Mouse (Mus musculus) kidney, postnatal 14 days (tissue): ENCODE data around the gene Elp5.
"Not testable (repeated sequence)": the region's sequence is repeated elsewhere in the genome, so short reads cannot be mapped to it uniquely, and the experiment has no call there.

Source experiments
- DNase-seq: peaks from one replicate; pipeline ENCODE4 v3.0.0; 2022; ENCODE audit warnings: mixed read lengths

The Elp5 gene

DNA sequence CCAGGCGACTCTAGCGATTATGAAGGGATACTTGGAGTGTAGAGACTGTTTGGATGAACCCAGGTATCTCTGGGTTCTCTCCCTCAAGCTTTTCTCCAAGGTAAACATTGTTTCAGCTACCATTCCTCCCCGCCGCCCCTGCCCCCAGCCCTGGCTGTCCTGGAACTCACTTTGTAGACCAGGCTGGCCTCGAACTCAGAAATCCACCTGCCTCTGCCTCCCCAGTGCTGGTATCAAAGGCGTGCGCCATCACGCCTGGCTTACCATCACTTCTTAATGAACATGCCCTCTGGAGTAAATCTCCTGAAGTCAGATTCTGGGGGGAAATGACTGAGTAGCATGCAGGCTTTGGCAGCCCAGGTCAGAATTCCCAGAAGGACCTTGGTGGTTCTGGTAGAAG is at the start of gene Elp5:
Elp5 (minus strand) TSS at position 293 of the 400 bp plus-strand sequence.
- no peak for DNase-seq

DNA sequence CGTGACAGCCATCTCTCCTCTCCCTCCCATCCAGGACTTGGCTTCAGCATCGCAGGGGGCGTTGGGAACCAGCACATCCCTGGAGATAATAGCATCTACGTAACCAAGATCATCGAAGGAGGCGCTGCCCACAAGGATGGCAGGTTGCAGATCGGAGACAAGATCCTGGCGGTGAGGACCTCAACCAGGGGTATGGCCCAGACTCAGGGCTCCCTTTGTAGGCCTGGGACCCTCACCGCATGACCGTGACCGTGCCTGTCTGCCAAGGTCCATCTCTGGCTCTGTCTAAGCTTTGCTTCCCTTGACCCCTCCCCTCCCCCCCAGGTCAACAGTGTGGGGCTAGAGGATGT is 49.0 kb upstream of the Elp5 start:
- no peak for DNase-seq

DNA sequence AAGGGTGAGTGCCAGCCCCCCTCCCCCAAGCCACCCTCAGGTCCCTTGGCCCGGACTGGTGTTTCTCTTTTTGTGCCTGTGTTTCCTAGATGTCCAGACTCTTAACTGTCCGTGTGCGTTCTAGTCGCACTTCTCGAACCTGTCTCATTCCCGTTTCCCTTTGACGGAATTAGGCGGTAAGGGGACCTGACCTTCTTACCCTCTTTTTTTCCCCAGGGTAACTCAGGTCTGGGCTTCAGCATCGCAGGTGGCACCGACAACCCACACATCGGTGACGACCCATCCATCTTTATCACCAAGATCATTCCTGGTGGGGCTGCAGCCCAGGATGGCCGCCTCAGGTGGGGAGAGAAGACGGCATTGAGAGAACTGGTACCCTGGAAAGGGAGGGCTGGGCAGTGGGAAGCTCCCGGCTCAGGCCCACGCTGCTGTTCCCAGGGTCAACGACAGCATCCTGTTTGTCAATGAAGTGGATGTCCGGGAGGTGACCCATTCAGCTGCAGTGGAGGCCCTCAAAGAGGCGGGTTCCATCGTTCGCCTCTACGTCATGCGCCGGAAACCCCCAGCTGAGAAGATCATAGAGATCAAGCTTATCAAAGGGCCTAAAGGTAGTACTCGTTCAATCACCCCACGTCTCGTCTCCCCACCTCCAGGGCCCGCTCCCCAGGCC is 48.5 kb upstream of the Elp5 start:
- DNase-seq, result no peak

DNA sequence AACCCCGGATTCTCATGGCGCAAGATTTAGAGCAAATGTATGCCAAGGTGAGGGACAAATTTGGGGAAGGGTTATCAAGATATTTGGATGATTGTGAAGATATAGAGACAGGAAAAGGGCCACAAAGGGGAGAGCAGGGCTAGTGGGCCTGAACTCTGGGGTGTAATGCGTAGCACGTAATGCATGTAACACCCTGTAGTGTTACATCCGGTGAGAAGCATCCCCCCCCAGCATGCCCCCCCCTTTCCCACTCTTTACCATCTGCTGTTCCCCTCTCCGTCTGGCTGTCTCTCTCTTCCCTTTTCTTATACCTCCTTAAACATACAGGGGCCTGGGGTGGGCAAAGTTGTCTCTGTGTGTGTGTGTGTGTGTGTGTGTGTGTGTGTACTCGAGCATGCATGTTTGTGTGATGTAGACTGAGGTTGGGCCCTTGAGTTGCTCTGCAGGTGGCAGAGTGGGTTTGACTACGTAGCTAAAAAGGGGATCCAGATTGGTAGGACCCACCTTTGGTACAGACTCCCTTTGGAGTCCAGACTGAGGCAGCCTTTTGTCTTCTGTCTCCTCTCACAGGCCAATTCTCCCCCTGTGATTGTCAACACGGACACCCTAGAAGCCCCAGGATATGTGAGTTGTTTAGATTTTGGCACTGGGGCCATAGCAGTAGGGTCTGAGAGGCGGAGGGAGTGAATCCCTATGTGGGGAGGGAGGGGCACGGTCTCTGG is 47.7 kb upstream of the Elp5 start:
- no peak for DNase-seq

DNA sequence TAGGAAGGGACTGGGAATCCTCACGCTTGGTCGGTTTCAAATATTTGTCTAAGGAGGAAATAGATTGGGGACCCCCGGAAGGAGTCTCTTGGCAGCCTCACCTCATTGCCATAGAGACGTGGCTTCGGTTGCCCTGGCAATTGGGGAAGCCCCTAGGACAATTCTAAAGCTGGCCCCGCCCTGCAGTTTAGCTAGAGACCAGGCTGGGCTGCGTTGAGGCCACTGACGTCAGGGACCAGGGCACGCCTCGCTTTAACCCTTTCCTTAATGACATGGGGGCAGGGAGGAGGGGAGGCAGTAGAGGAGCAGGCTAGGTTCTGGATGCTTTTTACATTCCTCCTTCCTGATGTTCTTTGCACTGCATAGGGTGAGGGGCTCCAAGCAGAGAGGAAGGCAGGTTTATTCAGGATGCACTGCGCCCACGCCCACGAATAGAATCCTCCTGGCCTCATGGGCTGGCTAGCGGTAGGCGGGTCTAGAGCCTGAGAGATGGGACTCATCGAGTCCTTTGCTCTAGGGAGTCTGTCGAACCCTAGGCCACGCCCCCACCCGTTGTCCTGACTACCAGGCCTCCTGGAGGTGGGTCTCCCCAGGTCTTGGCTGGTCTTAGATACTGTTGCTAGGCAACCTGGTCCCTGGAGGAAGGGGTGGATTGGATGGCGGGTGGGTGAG is 46.9 kb upstream of the Elp5 start:
- DNase-seq, result peak; percentile 65

DNA sequence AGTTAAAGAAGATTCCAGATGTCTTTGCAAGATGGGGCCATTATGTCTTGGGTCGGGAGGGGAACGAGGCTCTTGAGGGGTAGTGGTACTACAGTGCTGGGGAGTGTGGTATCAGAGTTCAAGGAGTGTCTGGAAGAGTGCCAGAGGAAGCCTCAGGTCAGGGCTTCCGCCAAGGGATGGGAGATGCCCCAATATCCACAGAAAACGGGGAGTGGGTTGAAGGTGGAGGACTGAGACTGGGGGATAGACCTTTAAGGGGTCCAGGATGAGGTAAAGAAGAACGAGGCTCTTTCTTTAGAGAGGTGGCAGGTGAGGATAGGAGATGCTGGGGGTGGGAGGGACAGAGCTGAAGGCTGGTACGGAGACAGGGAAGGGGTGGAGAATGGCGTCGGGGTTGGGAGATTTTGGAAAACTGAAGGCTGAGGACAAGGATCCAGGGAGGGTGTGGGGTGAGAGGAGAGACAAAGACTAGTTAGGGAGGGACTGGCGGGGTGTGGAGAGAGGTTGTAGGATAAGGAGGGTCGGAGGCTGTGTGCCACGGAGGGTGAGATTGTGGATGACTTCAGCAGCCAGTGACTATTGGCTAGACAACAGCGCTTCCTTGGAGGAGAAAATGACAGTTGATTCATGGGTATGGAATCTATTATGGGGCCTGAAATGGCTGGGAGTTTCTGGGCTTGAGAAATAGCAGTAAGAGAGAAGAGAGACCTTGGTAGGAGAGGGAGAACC is 46.2 kb upstream of the Elp5 start:
- DNase-seq, result no peak

DNA sequence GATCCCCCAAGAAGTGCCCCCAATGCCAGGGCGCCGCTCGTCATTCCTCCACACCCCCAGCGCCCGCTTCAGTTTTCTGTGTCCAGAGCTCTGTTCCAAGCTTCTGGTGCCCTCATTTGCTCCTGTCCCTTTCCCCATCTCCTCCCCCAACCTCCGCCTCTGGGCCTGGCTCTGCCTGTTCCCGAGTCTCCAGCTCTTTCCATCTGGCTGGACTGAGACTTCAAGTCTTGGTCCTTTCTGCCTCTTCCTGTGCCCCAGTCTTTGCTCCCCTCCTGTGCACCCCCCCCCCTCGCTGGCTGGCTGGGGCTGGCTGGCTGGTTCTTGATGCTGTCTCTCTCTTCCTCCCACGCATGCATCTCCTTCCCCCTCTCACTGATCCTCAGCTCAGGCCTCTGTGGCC is 45.1 kb upstream of the Elp5 start:
- no peak for DNase-seq

DNA sequence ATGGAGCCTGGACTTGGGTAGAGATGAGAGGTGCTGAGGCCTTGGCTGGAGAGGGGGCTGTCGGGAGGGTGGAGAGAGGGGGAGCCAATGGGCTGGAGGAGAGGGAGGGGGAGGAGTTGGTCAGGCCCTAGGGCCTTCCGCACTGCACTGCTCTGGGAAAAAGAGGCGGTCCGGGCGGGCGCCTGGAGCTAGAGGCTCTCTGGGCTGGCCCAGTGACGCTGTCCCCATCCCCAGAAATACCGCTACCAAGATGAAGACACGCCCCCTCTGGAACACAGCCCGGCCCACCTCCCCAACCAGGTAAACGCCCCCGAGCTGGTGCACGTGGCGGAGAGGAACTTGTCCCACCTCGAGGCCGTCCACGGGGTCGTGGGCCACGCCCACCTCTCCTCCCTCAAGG is 44.4 kb upstream of the Elp5 start:
- DNase-seq, result peak; percentile 65

DNA sequence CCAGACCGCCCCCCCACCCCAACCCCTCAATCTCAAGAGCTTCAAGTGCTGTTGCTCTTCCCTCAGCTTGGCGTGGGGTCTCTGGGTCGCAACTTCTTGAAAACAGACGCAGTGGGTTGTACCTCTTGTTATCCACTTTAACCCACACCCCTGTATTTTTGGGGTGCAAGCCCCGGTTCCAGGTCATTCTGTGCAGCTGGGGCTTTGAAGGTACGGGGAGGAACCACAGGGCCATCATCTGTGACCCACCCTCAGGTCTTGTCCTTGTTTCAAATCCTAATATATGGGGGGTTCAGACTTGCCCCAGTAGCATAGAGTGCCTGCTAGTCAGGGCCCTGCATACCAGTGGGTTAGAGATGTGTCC is 41.8 kb upstream of the Elp5 start:
- DNase-seq, result no peak

DNA sequence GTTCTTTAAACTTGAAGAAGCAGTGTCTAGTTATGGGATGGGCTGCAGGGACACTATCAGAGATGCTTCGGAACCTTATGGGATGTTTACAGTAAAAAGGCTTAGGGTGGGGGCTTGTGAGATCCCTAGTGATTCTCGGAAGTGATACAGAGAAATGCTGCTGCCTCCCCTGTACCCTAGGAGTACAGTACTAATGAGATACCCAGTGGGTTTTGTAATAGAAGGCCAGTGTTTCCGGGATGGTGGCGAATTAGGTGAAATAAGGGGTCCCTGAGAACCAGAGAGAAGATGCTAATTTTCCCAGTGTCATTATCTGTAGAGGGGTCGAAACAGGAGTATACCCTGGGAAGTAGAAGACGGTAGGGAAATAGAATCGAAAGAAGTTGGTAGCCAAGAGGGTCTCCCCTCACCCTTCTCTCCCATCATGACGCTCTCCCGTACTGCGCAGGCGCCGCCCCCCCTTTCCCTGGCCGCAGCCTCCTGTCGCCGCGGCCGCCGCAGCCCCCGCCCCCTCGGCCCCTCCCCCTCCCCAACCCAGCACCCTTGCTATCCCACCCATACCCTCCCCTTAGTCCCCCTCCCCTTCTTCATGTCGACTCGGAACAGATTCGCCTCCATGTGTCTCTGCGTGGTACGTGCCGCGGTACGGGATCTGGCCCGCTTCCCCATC is 41.3 kb upstream of the Elp5 start:
- DNase-seq, result no peak

DNA sequence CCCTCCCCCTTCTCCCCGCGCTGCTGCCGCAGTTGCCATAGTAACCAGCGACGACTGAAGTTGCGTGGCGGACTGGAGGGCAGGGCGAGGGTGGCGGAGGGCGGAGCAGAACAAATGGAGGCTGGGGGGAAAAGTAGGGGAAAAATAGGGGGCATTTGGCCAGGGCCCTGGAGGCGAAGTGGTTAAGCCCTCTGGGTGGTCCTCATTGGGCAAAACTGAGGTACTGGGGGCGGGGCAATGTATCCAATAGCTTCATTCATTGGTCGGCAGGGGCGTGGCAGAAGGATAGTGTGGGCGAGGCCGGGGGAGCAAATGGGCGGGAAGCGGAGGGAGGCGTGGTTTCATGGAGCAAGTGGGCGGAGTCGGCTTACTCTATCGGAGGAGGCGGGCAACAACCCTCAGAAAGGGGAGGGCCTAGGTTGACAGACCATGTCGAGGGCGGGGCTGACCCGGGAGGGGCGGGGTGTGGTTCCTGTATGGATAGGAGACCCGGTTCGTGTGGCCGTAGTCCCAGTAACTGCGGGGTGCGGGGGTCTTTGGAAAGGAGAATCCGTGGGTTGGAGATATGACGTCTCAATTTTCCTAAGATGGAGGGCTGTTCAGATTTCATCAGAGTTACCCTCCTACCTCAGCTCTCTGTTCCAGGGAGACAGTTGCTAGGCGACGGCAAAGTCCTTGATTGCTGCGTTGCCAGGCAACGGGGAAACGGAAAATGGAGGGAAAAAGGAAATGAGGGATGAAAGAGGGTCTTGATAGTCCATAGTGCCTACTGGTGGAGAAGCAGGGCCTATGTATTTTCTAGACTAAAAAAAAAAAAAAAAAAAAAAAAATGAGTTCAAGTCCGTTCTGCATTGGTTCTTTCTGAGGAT is 39.2 kb upstream of the Elp5 start:
- DNase-seq, result peak; percentile 97

DNA sequence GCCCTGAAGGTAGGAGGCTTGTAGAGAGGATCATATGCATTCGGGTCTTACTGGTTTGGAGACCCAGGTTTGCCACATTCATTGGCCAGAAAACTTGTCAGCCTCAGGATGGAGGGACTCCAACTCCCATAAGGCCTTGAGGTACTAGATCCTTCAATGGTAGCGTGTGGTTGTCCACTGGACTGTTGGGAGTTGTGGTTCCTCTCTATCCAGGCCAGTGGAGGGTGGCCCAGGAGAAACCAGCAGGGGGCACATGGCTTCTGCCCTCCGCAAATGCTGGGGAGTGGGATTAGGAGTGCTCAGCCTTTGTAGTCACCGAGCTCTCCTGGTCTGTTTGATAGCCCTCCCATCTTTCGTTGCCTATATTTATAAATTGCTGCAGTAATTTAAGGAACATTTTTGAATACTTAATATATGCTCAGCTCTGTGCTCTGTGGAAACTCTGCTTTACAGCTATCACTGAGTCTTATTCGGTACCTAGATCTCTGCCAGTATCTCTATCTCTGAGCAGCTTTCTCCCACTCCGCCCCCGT is 38.5 kb upstream of the Elp5 start:
- peak; percentile 84 for DNase-seq

DNA sequence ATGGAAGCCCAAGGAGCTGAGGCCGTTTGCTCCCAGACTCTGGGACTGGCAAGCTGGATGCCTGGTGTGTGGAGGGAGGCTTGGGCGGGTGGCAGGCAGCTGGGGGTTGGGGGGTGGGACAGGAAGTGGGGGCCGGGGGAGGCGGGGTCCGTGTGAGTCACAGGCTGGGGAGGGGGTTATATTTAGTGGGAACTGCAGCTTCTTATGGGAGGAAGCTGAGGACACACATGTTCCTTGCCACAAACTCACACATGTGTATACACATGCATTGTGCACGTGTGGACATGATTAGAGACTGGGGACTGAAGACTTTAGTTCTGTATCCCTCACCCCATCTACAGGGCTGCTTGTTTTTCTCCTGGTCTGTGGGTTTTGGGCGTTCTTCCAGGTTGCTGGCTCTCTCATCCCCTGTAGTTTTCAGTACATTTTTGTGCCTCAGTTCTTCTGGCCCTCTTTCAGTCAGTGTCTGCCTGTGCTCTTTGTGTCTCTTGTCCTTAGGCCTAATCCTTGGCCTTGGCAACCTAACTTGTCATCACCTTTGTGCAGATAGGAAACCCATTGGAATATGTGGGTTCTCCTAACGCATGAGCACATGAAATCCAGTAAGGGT is 37.8 kb upstream of the Elp5 start:
- no peak for DNase-seq

DNA sequence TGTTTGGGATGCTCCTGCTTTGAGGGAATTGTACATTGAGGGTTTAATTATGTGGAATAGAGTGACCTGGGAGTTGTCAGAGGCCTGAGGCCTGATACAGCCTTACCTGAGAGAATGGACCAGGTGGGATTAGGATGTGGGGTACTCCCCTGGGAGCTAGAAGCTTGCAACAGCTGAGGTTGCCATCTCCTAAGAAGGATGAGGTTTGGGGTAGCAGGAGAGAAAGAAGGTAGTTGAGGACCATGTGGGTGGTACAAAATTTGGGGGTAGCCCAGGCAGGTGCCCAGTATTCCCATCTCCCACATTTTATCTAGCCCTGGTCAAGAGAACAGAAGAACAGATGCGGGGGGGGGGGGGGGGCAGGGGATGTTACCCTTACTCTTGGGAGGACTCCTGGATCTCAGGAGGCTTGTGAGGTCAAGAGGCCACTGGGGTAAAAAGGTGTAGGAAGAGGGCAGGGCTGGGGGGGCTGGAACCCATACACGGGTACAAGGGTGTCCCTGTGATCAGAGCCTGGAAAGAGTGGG is 37.2 kb upstream of the Elp5 start:
- no peak for DNase-seq

DNA sequence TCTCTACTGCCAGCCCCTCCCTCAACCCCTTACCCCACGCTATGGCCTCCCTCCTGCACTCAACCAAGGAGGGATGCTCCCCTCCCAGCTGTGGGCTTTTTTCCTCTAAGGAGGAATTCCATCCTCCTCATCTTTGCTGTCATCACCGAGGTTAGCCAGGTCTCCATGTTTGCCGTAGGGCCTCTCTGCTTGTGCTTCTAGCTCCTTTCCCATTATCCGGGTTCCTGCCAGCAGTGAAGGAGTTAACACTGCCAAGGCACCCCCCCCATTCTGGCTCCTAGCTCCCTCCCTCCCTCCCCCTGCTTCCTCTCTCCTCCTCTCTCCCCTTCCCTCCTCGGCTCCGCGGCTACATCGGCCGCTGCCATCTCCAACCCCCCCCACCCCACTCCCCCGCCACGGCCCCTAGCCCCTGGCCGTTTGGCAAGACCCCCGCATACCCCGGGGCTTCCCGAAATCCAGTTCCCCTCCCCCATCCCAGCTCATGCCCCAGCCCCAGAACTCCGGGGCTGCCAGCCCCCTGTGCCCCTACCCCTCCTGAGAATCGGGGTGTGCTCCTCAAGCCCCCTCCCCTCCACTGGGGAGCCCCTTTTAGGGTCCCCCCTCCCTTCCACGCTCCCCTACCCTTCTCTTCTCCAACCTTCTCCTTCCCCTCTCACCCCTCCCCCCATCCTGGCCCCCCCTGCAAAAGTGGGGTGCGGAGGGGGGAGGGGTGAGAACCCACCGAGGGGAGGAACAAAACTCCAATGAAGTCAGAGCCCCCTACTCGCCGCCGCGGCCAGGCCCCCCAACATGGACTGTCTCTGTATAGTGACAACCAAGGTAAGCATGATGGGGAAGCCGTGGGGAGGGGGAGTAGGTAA is 36.0 kb upstream of the Elp5 start:
- peak; percentile 64 for DNase-seq

DNA sequence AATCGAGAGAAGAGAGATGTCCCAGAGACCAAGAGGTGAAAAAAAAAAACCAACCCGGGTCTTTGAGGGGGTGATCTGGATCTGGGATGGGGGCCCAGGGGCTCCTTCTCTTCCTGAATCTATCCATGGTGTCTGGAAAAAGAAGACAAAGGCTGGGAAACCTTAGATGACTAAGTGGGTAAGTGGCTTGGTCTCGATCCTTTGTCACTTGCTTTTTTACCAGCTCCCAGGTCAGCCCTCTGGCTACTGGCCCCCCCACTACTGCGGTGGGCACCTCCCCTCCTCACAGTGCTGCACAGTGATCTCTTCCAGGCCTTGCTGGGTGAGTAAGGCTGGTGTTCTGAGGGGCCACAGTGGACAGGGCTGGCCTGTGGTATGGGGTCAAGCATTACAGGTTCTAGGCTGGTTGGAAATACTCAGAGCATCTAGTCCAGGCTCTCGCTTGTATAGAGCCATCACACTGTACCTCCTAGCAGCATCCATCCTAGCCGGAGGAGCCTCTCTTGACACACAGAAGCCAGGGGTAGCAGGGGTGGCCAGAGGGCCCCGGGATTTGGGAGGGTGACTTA is 35.0 kb upstream of the Elp5 start:
- DNase-seq, result no peak

DNA sequence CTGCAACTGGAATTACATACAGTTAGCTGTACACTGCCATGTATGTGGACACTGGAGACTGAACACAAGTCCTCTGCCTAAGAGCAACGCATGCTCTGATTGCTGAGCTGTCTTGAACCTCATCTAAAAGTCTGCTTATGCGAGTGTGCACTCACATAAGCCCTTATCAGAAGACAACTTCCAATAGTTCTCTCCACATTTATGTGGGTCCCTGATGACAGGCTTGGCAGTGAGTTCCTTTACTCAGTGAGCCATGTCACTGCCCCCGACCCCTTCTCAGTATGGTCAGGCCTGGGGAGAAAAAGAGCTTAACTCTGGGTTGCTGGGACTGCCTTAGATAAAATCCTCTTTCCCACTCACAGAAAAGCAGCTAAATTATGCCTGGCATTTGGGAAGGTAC is 34.4 kb upstream of the Elp5 start, which contains the start of gene Dlg4:
Dlg4 (plus strand) TSS at position 274 of the 400 bp plus-strand sequence.
- no peak for DNase-seq

DNA sequence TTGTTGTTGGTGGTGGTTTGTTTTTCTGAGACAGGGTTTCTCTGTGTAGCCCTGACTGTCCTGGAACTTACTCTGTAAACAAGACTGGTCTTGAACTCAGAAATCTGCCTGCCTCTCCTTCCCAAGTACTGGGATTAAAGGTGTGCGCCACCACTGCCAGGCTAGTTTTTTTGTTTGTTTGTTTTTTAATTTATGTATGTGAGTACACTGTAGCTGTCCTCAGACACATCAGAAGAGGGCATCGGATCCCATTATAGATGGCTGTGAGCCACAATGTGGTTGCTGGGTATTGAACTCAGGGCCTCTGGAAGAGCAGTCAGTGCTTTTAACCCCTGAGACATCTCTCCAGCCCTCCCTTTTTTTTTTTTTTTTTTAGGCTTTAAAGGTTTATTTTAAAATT is 33.9 kb upstream of the Elp5 start:
- DNase-seq, result not testable (repeated sequence)

DNA sequence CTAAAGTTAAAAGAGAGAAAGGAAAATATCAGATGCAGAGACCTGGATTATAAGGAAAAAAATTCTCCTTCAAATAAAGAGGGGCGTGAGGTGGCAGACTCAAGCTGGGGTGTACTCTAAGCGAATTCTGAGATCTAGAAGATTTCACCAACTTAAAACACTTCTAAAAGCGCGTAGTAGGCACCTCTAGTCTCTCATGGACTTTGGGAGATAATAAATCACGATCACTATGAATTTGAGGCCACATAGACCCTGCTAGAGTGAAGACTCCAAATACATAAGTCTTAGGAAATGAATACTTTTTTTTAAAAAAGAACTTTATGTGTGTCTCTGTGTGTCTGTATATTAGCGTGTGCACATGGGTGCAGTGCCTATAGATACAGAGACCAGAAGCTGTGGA is 33.4 kb upstream of the Elp5 start:
- DNase-seq, result no peak
